Mouse (Mus musculus) left cerebral cortex, postnatal 10 days (tissue): ENCODE measurements around the gene Slc30a5. TPM values are rescaled to one million over a fixed set of nuclear protein-coding genes. Genes with fewer than 3 reads are reported as not detected.
"Not testable (repeated sequence)": the region's sequence is repeated elsewhere in the genome, so short reads cannot be mapped to it uniquely, and the experiment has no call there.

Experiments used
- DNase-seq, 2 experiments: peaks; one replicate each; pipeline ENCODE4 v3.0.0; 2021 to 2022; ENCODE audit warnings: low spot score in 2 of 2, mixed read lengths in 1 of 2; ENCODE audit errors: extremely low spot score in 1 of 2
- intact Hi-C: fragments of 180-260 bp; cut with DNase I; formaldehyde crosslinking; loops from one replicate; pipeline ENCODE4 v1.15.1; 2025
- total RNA-seq, 2 experiments: library from RNA; stranded (reverse); gene quantifications; 2 replicates each; pipeline ENCODE4 v1.2.3; 2021

Gene Slc30a5
- 10 to 100 TPM; 40.1 to 42.8 TPM for total RNA-seq

DNA sequence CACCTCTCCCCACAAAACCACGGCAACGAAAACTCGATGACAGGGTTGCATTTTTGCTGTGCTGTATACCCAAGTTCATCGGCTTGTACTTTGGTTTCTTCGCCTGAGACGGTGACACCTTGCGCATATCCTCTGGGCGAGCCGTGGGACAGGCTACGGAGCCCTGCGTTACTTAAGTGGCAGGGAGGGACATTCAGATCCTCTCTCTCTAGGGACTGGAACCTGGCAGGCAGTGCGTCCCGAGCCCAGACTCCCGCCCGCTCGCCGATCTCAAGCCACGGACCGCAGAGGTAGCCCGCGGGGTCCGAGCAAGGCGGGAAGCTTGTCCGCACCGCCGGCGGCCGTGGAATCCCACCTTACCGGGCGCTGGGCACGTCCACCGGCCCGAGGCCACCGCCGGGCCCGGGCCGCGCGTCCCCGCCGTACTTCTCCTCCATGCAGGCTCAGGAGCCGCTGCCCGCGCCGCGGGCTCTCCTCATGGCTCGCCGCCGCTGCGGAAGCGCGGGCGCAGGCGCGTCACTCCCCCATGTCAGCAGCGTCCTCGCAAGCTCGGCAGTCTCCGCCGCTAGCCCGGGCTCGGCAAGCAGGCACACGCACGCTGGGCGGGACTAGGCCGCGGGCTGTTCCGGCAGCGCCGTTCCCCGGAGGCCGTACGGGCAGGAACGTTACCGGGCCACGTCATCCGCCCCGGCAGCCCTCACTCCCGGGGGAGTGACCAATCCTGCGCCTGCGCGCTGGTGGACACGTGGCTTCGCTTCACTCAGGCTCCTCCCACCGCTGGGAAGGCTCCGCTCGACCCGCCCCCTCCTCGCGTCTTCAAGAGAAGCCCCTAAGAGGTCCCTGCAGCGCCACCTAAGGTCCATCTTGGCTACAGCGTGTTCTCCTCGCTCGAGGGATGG lies at the start of gene Slc30a5:
Slc30a5 (minus strand) TSS at position 687 of the 899 bp plus-strand sequence.
- peak; percentile 98 to 99 for DNase-seq
- intact Hi-C loops: no loop called here

DNA sequence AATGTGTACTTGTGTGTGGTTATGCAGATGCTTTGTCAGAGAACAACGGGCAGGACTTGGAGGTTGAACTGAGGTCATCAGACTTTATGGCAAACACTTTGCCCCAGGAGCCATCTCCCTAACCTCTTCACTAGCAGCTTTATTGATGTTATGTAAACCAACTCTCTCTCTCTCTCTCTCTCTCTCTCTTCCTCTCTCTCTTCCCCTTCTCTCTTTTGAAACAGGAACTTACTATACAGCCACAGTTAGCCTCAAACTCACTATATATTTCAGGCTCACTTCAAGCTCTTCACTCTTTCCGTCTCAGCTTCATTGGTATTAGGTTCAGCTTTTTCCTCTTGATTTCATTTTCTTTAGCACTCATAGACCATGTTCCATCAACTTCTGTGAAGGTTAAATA lies 48.7 kb upstream of the Slc30a5 start:
- no peak for DNase-seq
- intact Hi-C loops: no loop called here

DNA sequence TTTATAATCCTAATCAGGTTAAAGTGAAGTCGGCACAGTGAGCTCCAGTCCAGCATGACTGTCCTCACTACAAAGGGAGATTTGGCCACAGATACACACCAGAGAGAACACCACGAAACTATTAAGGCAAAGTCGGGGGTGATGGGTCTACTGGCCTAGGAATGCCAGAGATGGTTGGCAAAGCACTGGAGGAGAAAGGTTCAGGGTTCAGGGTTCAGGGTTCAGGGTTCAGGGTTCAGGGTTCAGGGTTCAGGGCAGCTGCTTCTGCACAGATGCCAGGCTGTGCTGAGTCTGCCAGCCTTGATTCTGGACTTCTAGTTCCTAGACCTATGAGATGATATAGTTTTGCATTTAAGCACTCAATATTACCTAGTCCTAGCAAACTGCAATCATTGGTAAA lies 46.6 kb upstream of the Slc30a5 start:
- DNase-seq: no peak
- intact Hi-C loops: no loop called here

DNA sequence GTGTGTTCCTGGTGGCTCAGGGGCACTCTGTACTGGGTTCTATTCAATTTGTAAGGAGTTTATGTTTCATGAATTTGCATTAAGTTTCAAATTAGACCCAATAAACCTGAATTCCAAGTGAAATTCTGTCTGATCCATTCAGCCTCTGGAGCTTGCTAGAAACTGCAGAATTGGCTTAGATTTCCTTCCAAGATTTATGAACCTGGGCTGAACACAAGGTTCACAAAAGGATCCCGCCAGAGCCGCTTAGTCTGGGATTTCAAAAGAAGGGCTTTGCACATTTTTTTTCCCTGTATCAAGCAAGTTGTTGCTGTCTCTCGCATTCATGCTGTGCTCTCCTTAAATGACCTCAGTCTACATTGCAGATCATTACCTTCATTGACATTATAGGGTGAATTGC lies 46.1 kb upstream of the Slc30a5 start:
- intact Hi-C loops: no loop called here
- no peak for DNase-seq

DNA sequence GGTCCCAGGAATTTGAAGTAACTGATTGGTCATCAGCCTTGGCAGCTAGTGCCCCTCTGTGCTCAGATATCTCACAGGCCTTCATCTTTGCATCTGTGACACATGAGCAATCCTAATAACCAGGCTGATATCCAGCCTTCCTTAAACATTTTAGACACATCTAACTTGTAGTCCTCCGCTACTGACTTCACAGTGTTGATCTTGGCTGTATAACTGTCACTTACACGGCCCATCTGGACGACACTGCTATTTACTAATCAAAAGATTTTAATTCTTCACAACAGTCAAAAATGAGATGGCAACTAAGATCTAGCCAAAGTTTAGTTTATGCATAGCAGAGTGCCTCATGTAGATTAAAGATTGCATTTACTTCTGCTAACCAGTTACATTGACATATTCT lies 45.0 kb upstream of the Slc30a5 start:
- DNase-seq: no peak

DNA sequence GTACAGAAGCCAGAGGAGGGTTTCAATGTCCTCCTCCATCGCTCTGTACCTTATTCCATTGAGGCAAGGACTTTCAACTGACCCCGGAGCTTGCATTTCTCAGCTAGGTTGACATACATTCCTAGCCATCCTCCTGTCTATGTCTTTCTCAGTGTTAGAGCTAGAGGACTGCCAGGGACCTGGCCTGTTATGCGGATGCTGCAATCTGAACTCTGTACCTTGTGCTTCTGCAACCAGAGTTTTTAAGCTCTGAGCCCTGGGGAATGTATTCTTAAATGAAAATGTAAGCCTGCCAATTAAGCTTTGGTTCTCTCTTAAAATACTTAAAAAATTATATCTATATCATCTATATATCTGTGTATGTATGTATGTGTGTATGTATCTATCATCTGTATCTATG lies 44.5 kb upstream of the Slc30a5 start:
- no peak for DNase-seq
- intact Hi-C loops: no loop called here

More for the DNA sequence above, 45.0 kb upstream of the Slc30a5 start:
- intact Hi-C loops: no loop called here

DNA sequence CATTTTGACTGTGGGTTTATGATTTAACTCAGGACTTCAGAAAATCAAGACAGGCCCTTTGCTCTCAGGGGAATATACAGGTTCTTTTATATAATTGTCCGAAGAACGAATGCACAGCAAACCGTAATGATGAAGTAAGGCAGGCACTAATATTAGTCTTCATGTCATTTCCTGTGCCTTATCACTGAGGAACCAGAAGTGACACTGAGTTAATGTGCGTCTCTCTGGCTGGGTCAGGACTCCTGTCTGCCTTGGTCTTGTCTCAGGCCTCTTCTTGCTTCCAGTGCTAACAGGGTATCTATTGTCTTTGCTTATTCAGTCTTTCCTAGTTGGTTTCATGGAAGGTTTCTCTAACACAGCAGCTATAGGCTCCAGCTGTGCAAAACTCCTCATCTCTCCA lies 41.9 kb upstream of the Slc30a5 start:
- no peak for DNase-seq
- intact Hi-C loops: no loop called here

DNA sequence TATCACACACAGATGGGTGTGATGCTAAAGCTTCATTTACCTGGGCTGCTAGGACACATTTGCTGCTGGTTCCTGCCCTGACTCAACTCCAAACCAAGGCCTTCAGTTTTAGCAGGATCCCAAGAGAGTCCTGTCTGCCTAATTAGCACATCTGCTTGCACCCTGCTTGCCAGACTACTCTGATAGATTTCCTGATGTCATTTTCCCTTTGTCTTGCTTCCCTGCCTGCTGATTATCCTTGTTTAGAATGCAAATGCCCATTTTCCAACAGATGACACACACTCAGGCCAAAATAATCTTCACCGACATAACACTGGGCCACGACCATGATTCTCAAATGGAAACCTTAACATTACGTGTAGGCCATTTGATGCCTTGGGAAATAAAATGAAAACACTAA lies 41.4 kb upstream of the Slc30a5 start:
- no peak for DNase-seq
- intact Hi-C loops: no loop called here

DNA sequence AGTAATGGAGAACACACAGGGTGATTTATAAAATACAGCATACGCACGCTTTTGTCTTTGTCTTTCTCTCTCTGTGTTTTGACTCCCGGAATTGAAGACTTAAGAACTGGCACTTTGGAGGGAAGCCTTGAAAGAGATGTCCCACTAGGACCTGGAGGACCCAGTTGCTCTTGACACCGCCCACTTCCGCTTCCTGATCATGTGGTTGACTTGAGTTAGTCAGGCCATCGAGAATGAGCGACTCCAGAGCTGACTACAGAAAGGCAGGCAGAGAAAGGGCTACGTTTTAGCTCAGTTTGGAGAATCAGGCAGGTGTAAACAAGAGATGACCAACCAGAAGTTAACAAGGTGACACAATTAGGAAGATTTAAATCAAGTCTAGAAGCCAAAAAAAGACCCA lies 40.3 kb upstream of the Slc30a5 start:
- intact Hi-C loops: no loop called here
- no peak for DNase-seq

DNA sequence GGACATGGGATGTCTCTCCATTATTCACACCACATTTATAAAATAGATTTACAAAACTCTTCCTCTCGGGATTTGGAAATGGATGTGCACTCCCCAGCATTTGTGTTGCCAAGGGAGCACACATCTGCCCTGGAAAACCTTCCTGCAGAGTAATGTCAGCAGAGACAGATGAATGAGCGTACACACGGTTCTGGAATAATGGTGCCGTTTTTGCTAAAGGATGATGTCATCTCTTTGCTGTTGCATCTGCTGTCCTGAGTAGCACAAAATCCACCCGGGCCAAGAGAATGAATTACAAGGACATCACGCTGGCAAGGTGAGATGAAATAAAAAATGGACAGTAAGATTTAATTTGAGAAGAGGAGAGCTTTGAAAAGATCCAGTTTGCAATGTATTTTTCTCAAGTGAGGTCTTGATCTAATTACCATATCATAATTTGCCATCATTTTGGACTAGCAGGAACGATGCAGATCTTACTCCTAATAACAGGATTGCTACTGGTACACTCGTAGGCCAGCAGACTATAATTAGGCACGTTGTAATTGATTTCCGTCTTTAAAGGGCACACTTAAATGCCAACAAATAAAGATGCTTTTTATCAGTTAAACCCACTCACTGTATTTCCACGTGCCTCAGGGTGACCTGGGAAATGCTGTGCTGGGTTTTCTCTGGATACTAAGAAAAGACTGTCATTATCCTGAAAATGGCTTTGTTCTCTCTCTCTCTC lies 38.4 kb upstream of the Slc30a5 start:
- no peak for DNase-seq
- intact Hi-C loops: no loop called here

DNA sequence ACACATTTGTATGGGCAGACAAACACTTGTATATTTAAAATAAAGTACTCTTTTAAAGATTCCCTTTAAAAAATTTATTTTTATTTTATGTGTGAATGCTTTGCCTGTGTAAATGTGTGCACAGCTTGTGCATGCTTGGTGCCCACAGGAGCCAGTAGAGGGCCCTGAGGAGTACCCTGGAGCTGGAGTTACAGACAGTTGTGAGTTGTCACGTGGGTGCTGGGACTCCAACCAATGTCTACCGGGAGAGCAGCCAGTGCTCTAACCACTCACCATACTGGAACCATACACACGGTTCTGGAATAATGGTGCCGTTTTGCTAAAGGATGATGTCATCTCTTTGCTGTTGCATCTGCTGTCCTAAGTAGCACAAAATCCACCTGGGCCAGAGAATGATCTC lies 36.6 kb upstream of the Slc30a5 start:
- intact Hi-C loops: no loop called here

DNA sequence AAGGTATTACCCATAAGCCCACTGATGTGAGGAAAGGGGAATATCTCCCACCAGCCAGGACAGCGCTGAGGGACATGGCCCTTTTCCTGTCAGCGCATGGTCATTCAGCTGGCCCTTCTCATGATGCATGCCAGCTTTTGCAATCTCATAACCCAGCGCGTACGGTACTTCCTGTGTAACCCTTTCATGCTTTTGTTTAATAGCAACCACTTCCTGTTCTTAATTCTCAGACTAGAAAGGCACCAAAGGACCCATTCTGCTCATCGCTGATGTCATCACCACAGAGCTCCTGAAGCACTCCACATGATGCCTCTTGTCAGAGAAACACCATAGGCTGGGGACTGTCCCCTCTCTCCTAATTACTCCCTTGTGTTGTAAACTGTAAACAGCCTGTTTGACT lies 33.1 kb upstream of the Slc30a5 start:
- intact Hi-C loops: no loop called here
- DNase-seq: no peak

More for the DNA sequence above, 36.6 kb upstream of the Slc30a5 start:
- no peak for DNase-seq

DNA sequence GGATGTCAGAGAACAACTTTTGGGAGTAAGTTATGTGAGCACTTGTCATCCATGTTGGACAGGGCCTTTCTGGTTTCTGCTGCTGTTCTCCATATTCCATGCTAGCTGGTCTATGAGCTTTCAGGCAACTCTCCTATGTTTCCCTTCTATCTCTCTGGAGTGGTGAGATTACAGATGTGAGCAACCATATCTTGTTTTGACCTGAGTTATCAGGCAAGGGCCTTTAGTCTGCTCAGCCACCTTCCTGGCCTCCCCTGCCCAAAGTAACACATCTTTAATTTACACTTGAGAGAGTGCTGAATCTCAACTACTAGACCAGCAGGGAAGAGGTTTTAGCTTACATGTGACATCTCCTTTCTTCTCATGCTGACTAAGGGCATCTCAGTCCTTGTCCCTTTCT lies 32.5 kb upstream of the Slc30a5 start:
- no peak for DNase-seq

DNA sequence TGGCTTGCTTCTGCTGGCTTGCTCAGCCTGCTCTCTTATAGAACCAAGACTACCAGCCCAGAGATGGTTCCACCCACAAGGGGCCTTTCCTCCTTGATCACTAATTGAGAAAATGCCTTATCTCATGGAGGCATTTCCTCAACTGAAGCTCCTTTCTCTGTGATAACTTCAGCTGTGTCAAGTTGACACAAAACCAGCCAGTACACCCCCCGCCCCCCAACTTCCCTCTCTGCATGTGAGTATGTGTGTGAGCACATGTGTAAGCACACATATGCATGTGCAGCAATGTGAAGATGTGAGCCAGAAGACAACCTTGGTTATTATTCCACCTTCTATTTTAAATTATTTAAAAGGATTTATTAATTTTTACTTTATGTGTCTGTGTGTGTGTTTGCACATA lies 30.7 kb upstream of the Slc30a5 start:
- intact Hi-C loops, DNase-seq: not testable (repeated sequence)

More for the DNA sequence above, 32.5 kb upstream of the Slc30a5 start:
- intact Hi-C loops: no loop called here

DNA sequence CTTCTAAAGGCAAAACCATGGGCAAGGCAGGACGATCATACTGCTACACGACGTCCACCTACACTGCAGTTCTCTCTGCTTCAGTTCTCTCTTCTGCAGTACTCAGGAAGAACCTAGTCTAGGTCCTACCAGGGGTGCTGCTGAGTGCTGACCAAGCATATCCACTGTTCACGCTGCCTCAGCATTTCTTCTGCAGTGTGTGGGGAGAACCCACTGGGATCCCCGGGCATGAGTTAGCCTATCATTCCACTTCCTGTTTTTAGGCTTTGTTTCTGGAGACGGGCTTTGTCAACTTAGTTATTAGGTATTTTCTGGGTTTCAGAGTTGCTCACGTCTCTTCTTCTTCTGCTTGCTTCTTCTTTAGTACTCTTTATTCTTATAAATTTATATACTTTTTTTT lies 25.9 kb upstream of the Slc30a5 start:
- intact Hi-C loops: no loop called here
- DNase-seq: no peak

DNA sequence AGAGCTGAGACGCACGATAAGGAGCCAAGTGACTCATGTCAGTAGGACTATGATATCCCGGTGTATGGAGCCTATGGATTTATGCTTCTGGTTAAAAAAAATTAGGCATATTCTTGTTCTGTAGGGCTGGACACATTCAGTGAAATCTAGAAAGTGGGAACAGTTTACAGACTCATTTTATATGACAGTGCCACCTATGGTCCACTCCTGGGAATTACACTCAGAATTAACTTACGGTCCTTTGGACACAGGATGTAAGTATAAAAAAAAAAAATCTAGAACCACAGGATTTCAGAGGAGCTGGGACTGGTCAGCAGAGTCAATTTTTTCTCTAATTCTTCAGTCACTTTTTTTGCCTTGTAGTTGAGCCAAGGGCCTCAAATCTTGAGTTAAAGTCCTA lies 20.9 kb upstream of the Slc30a5 start:
- DNase-seq: no peak
- intact Hi-C loops: loop anchor here (5.0 kb wide), 1 partner anchor 838 kb away; no protein-coding TSS in a partner anchor

DNA sequence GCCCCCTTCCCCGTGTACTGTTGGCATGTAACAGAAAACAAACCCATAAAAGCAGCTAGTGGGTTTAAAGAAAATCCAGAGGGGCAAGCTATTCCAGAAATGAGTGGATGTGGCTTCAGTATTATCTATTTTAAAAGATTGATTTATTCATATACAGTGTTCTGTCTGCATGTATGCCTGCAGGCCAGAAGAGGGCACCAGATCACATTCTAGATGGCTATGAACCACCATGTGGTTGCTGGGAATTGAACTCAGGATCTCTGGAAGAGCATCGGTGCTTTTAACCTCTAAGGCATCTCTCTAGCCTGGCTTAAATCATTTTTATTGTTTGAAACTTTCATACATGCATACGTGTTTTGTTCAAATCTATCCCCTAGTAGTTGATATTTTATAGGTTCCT lies 19.9 kb upstream of the Slc30a5 start:
- no peak for DNase-seq
- intact Hi-C loops: loop anchor here (5.0 kb wide), 1 partner anchor 839 kb away; no protein-coding TSS in a partner anchor

DNA sequence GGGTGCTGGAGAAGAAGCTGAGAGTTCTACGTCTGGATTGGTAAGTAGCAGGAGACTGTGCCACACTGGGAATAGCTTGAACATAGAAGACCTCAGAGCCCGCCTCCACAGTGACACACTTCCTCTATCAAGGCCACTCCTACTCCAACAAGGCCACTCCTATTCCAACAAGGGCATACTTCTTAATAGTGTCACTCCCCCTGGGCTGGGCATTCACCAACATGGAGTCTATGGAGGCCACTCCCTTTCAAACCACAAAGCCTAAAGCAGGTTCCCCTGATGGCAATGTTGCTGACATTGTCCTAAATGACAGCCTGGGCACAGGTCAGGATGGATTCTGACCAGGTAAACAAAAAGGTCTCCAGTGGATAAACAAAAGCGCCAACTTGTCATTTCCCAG lies 15.9 kb upstream of the Slc30a5 start:
- DNase-seq: no peak
- intact Hi-C loops: loop anchor here (5.0 kb wide), 1 partner anchor 1898 kb away; no protein-coding TSS in a partner anchor

DNA sequence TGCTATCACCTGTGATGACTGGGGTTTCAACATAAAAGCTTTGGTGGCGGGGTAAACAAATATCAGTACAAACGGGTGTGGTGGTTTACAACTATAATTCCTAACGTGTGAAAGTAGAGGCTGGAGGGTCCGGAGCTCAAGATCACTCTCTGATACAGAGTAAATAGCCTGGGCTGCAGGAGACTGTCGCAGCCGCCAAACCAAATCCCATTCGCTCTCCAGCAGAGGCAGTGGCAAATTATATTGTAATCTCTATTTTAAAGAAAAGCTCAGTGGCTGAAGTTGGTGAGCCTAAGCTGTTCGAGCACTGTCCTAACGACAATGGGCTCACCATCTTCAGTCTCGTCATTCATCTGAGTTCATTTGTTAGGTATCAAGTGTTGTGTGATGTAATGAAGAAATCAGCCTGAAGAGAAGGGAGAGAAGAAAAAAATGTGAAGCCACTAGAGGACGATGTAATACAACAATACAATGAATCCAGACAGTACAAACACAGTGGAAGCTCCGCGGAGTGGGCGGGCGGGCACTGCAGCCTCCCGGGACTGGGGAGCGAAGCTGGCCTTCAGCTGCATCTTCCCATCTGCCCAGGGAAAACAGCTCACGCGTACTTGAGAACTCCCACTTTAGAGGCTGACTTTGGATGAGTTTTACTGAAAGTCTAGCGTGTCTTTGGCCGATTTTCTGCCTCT lies 13.8 kb upstream of the Slc30a5 start:
- intact Hi-C loops: loop anchor here (5.0 kb wide), 1 partner anchor 1900 kb away; no protein-coding TSS in a partner anchor
- peak; percentile 58 to 79 for DNase-seq
